Mouse (Mus musculus) liver, embryonic 16.5 days (tissue): ENCODE measurements at regions not wholly inside any gene's neighbourhood (a gene's known extent, or its start where the extent isn't known, plus 50 kb on each side); places are given as distances from the start of the nearest gene placed in this dataset.

ENCODE experiments used
- ATAC-seq: fragments of 200-750 bp; cut with Nextera tagmentation; 2 replicates; pipeline ENCODE4 v1.8.0; 2017; ENCODE audit warnings: low read depth, mild to moderate bottlenecking, moderate number of reproducible peaks, moderate library complexity
- H3K27ac ChIP-seq: fragments of 300-500 bp; sonication (generic); 2 replicates; pipeline ENCODE4 v1.5.1; 2014; ENCODE audit warnings: mild to moderate bottlenecking, low read length
- H3K27me3 ChIP-seq: fragments of 300-500 bp; sonication (generic); 2 replicates; pipeline ENCODE4 v1.6.1; 2014; ENCODE audit warnings: low read depth, low read length, mixed read lengths; ENCODE audit not compliant: control insufficient read depth, insufficient read depth
- H3K36me3 ChIP-seq: fragments of 300-500 bp; sonication (generic); 2 replicates; pipeline ENCODE4 v1.6.1; 2014; ENCODE audit warnings: mild to moderate bottlenecking; ENCODE audit not compliant: control insufficient read depth, insufficient read depth
- H3K4me1 ChIP-seq: fragments of 300-500 bp; sonication (generic); 2 replicates; pipeline ENCODE4 v1.6.1; 2014; ENCODE audit warnings: low read depth, low read length, mixed read lengths; ENCODE audit not compliant: control insufficient read depth
- H3K4me2 ChIP-seq: fragments of 300-500 bp; sonication (generic); 2 replicates; pipeline ENCODE4 v1.6.1; 2014; ENCODE audit warnings: low read depth, low read length, mixed read lengths
- H3K4me3 ChIP-seq: fragments of 300-500 bp; sonication (generic); 2 replicates; pipeline ENCODE4 v1.5.1; 2014; ENCODE audit warnings: low read depth, mild to moderate bottlenecking, low read length
- H3K9ac ChIP-seq: fragments of 300-500 bp; sonication (generic); 2 replicates; pipeline ENCODE4 v1.6.1; 2014; ENCODE audit warnings: low read depth, low read length
- H3K9me3 ChIP-seq: fragments of 300-500 bp; sonication (generic); replicated peaks from 2 replicates; pipeline ENCODE4 v1.6.1; 2016; ENCODE audit warnings: low read length; ENCODE audit not compliant: control insufficient read depth
- WGBS: fragments of 180-500 bp; shearing (Covaris S2); extraction: QIAGEN DNeasy Blood & Tissue Kit; methylation state at CpG from one replicate; pipeline ENCODE4 v1.1.7; 2014; ENCODE audit not compliant: insufficient replicate concordance; 5-methylcytosine and 5-hydroxymethylcytosine counted together

DNA sequence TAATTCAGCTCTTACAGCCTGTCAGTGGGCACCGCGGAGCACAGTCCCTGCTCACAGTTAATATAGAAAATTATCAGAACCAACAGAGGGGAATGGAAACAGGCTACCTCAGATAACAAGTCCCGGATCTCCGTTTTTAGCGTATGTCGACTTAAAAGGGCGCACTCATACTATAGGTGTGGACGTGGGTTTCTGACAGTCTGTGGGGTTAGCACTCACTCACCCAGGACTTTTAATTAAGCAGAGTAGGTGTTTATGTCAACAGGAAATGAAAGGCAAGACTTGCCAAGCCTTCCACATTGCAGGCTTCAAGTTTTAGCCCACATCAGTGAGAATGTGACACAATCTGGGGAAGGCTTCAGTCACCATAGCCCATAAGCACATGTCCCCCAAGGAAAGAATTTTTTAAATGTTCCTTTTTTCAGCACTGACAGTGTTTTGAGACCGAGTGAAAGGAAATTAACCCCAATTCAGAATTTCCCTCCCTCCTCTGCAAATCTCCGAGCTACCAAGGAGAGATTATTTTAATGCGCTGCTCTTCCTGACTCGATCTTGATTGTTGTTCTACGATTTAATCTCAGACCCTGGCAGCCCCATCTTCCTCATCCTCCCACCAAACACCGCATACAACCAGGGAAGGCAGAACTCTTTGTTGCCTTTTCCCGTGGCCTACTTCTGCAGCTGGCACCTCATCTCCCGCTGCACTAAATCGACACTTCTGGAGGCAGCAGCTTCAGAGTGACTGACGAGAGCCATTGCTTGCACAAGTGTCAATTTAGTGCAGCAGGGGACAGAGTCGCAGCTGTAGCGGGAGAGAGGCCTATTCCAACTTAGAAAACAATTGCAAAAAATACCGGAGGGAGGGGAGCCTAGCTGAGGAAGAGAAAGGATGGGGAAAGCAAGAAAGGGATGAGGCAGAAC is 629.7 kb downstream of the Rwdd3 start:
- Histone ChIP-seq H3K9me3 (no peaks in the 10 kb centered on the region), H3K27ac (no peak overlapping the region), H3K36me3 (no peaks in the 10 kb centered on the region), H3K9ac (no peak overlapping the region), H3K4me1 (no peaks in the 10 kb centered on the region), H3K4me2 (no peak overlapping the region), H3K27me3 (no peaks in the 10 kb centered on the region), H3K4me3 (no peak overlapping the region)
- 46% methylated on average over 21 of the region's 21 CpGs for WGBS
- no peak for ATAC-seq

DNA sequence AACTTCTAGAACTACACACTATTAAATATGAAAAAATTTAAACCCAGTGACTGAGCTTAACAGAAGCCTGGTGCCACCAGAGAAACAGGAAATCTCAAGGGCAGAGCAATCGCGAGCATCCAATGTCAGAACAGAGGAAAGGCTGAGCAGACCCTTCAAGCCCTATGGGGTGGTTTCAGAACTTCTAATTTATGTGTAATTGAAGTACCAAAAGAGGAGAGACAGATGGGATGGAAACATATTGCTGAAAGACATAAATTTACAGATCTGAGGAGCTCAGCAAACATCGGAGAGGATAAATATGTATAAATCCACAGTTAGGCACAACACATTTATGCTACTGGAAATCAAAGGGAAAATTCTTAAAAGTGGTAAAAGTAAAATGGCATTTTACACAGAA is 637.6 kb downstream of the Rwdd3 start:
- H3K4me1 ChIP-seq: no peaks in the 10 kb centered on the region
- no peak overlapping the region for H3K4me2 ChIP-seq
- no peak for ATAC-seq
- no peak overlapping the region for H3K4me3 ChIP-seq
- 68% methylated on average over 3 of the region's 3 CpGs for WGBS
- no peaks in the 10 kb centered on the region for H3K27me3 ChIP-seq
- no peaks in the 10 kb centered on the region for H3K9me3 ChIP-seq
- H3K36me3 ChIP-seq: no peaks in the 10 kb centered on the region
- H3K9ac ChIP-seq: no peak overlapping the region
- no peak overlapping the region for H3K27ac ChIP-seq

DNA sequence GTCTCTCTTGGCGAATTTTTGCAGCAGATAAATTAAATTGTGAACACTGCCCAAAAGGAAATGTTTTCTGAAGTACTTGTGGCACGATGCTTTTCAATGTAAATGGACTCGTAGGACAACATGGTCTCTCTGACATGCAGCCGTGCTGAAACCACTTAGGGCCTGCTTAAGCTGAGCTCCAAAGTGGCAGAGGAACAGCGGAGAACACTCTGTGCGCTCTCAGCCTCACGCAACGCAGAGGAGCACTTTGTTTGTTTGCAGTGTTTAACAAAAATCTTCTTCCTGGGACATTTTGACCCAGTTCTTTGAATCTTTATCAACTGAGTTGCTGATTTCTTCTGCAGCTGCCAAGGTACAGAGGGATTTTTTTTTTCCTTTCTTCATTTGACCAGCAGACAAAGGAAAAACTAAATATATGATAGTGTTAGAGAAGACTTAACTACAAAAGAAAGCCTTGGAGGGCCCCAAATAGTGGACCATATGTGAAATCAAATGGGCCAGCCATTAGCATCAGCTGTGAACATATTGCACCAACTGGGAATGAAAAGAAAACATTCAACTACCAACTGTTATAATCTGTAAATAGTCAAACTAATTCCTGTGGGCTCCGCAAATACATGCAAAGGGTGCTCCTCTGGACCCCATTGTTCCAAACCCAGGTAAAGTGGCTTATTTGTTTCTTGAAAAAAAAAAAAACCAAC is 639.5 kb downstream of the Rwdd3 start:
- H3K4me3 ChIP-seq: no peak overlapping the region
- no peak for ATAC-seq
- H3K27ac ChIP-seq: no peak overlapping the region
- H3K4me2 ChIP-seq: no peak overlapping the region
- H3K9me3 ChIP-seq: no peaks in the 10 kb centered on the region
- no peaks in the 10 kb centered on the region for H3K27me3 ChIP-seq
- no peak overlapping the region for H3K9ac ChIP-seq
- no peaks in the 10 kb centered on the region for H3K36me3 ChIP-seq
- 57% methylated on average over 9 of the region's 9 CpGs for WGBS
- H3K4me1 ChIP-seq: no peaks in the 10 kb centered on the region

DNA sequence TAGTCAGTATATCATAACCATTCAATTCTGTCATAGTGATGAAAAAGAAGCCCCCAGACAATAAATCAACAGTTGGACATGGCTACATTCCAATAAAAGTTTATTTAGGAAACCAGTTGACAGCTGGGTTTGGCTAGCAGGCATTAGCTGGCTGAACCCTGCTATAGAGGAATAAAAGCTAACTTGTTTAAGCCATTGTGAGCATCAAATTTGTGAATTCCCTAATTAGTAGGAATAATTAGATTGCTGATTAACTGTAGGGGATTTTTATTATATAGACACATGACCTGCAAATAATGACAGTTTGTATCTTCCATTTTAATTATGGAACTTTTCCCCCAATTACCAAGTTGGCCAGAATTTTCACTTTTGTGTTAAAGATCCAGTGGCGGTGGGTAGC is 659.8 kb downstream of the Rwdd3 start:
- no peak overlapping the region for H3K27ac ChIP-seq
- H3K4me1 ChIP-seq: no peaks in the 10 kb centered on the region
- no peak overlapping the region for H3K9ac ChIP-seq
- H3K4me2 ChIP-seq: no peak overlapping the region
- 66% methylated on average over 1 of the region's 1 CpGs for WGBS
- H3K9me3 ChIP-seq: no peaks in the 10 kb centered on the region
- ATAC-seq: no peak
- H3K36me3 ChIP-seq: no peaks in the 10 kb centered on the region
- no peak overlapping the region for H3K4me3 ChIP-seq
- H3K27me3 ChIP-seq: no peaks in the 10 kb centered on the region

DNA sequence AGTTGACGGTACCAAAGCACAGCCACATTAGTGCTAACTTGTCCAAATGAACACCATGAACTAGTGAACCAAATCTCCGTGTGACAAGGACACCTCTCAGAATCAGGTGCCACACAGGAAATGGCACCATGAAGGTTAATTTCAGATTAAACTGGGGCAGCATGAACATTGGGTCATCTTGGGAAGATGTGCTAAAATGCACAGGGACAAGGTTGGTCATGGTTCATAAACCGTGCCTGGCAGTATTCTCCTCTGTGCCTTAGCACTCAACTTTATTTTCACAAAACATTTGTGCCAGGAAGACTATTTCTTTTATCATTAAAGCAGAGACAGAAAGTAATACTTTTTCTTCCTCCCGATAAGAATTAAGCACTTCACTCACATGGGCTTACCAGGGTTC is 672.6 kb downstream of the Rwdd3 start:
- 64% methylated on average over 4 of the region's 4 CpGs for WGBS
- Histone ChIP-seq H3K9me3 (no peaks in the 10 kb centered on the region; the same call in 1 of the 2 replicates), H3K4me3 (no peak overlapping the region), H3K36me3 (no peaks in the 10 kb centered on the region), H3K4me1 (no peaks in the 10 kb centered on the region), H3K27me3 (no peaks in the 10 kb centered on the region), H3K27ac (no peak overlapping the region), H3K9ac (no peak overlapping the region), H3K4me2 (no peak overlapping the region)
- no peak for ATAC-seq

DNA sequence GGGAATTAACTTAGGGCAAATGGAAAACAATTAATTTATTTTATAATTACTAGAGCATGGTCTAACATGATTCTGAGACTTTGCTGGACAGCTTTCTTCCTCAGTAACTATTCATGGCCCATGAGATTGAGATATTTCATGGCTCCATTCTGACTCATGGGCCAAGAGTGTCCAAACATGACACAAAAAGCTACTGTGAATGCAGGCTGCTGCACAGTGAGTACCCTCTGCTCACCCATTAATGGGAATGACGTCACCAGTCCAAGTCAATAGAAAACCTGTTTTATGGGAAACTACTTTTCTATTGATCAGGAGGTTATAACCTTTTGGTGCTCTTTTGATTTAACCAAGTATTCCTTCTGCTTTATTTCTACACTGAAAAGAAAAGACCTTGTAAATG is 693.6 kb downstream of the Rwdd3 start:
- no peak overlapping the region for H3K4me2 ChIP-seq
- H3K9me3 ChIP-seq: no peaks in the 10 kb centered on the region; the same call in 1 of the 2 replicates
- H3K9ac ChIP-seq: no peak overlapping the region
- H3K27ac ChIP-seq: no peak overlapping the region
- no peaks in the 10 kb centered on the region for H3K4me1 ChIP-seq
- H3K27me3 ChIP-seq: no peaks in the 10 kb centered on the region
- ATAC-seq: no peak
- H3K36me3 ChIP-seq: no peaks in the 10 kb centered on the region
- 65% methylated on average over 1 of the region's 1 CpGs for WGBS
- no peak overlapping the region for H3K4me3 ChIP-seq

DNA sequence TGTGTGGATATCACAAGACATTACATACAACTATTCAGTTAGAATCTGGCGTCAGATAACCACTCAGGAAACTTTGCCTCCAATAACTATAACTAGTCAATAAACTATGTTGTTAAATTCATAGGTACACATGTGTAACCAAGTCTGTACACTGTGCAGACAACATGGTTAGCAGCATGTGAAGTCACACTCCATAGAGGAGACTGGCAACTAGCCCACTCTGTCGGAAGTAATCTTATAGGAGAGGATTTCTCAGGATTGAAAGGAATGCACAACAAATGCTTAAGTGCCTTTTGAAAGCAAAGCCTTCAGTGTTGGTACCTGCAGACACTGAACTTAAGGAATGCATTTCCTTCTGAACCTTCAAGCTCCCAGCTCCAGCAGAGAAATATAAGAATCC is 693.0 kb upstream of the Ptbp2 start:
- H3K27ac ChIP-seq: no peak overlapping the region
- no peaks in the 10 kb centered on the region for H3K36me3 ChIP-seq
- 55% methylated on average over 2 of the region's 2 CpGs for WGBS
- H3K9me3 ChIP-seq: no peaks in the 10 kb centered on the region; the same call in 1 of the 2 replicates
- H3K4me3 ChIP-seq: no peak overlapping the region
- no peaks in the 10 kb centered on the region for H3K27me3 ChIP-seq
- no peak overlapping the region for H3K4me2 ChIP-seq
- no peaks in the 10 kb centered on the region for H3K4me1 ChIP-seq
- H3K9ac ChIP-seq: no peak overlapping the region
- ATAC-seq: no peak

DNA sequence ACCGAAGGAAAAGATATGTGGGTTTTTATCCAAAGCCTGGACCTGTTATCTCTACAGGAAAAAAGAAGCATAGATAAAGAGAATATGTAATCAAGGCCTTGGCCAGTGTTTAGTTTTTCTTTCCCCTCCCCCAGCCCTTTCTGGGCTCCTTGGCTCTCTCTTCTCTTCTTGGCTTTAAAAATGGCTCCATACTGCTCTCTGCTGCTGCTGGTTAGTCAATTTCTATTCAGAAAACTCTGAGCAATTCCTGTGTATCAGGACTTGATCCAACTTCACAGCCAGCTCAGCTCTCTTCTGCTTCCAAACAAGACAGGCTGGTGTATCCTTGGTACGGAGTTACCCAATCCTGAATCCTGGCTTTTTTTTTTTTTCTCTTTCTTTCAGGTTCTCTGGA is 689.4 kb upstream of the Ptbp2 start:
- Histone ChIP-seq H3K9ac (no peak overlapping the region), H3K36me3 (no peaks in the 10 kb centered on the region), H3K4me1 (no peaks in the 10 kb centered on the region), H3K9me3 (no peaks in the 10 kb centered on the region), H3K4me2 (no peak overlapping the region), H3K27ac (no peak overlapping the region), H3K4me3 (no peak overlapping the region), H3K27me3 (no peaks in the 10 kb centered on the region)
- WGBS: 32% methylated on average over 2 of the region's 2 CpGs
- ATAC-seq: no peak
